Mouse (Mus musculus) bone marrow, adult 2 months (tissue): ENCODE measurements around the gene Spata13.

Source experiments
- CTCF ChIP-seq: fragments of 200-500 bp; IDR thresholded peaks from 2 replicates; pipeline ENCODE4 v1.5.1; 2011; ENCODE audit warnings: low read length, control low read depth; ENCODE audit not compliant: control insufficient read depth, insufficient read depth
- POLR2A ChIP-seq: fragments of 200-500 bp; IDR thresholded peaks from 2 replicates; pipeline ENCODE4 v1.6.1; 2011; ENCODE audit warnings: low read depth, mild to moderate bottlenecking, control low read depth, low read length, borderline replicate concordance; ENCODE audit not compliant: control insufficient read depth

GRCm38 (mm10) chr14:60797596-60797995 is 163.8 kb downstream of the Spata13 start:
- no peak for TF ChIP-seq CTCF
- no peak for TF ChIP-seq POLR2A
